Mouse (Mus musculus): ENCODE measurements at regions not wholly inside any gene's neighbourhood (a gene's known extent, or its start where the extent isn't known, plus 50 kb on each side); places are given as distances from the start of the nearest gene placed in this dataset.
"Not testable (repeated sequence)": the region's sequence is repeated elsewhere in the genome, so short reads cannot be mapped to it uniquely, and the experiment has no call there.

- H3K9me3 ChIP-seq (replicated peaks; ENCODE audit: insufficient read depth, low read length); H3K27me3 ChIP-seq (ENCODE audit: control insufficient read depth in 1 of 2, insufficient read depth in 2 of 2, low read length in 2 of 2); H3K79me2 ChIP-seq (ENCODE audit: control insufficient read depth, insufficient read depth, low read length, poor library complexity); H3K9ac ChIP-seq (ENCODE audit: control insufficient read depth, low read depth, low read length, poor library complexity, severe bottlenecking); H3K4me3 ChIP-seq (ENCODE audit: control insufficient read depth in 1 of 2, insufficient read depth in 1 of 2, low read depth in 2 of 2, low read length in 2 of 2); DNase-seq (ENCODE audit: low read depth, low spot score); H3K36me3 ChIP-seq (ENCODE audit: control insufficient read depth in 1 of 2, insufficient read depth in 2 of 2, low read length in 2 of 2); H3K27ac ChIP-seq (ENCODE audit: control insufficient read depth, low read depth, low read length); H3K4me1 ChIP-seq (ENCODE audit: control insufficient read depth in 1 of 2, insufficient read depth in 2 of 2, low read length in 2 of 2): not testable (repeated sequence)
Observed at GRCm38 (mm10) chr4:67459871-67460270, 632.5 kb downstream of the Tlr4 start.

GRCm38 (mm10) chr4:67473034-67473433 is 645.6 kb downstream of the Tlr4 start:
- H3K4me1 ChIP-seq (ENCODE audit: control insufficient read depth in 1 of 2, insufficient read depth in 2 of 2, low read length in 2 of 2): no peaks in the 10 kb centered on the region
- H3K27me3 ChIP-seq (ENCODE audit: control insufficient read depth in 1 of 2, insufficient read depth in 2 of 2, low read length in 2 of 2): no peaks in the 10 kb centered on the region
- no peak for DNase-seq (ENCODE audit: low read depth, low spot score)
- H3K79me2 ChIP-seq (ENCODE audit: control insufficient read depth, insufficient read depth, low read length, poor library complexity): no peaks in the 10 kb centered on the region
- H3K27ac ChIP-seq (ENCODE audit: control insufficient read depth, low read depth, low read length): no peak overlapping the region
- no peak for TF ChIP-seq NRF1 (IDR thresholded peaks at IDR 0.05; ENCODE audit: insufficient read depth, low read depth, low read length, poor library complexity, severe bottlenecking)
- TF ChIP-seq TBP (IDR thresholded peaks at IDR 0.05; ENCODE audit: low read depth, low read length): no peak
- TF ChIP-seq MAFK (IDR thresholded peaks at IDR 0.05; ENCODE audit: borderline replicate concordance, low read depth, low read length): no peak
- TF ChIP-seq ZMIZ1 (IDR thresholded peaks at IDR 0.05; ENCODE audit: low read depth, low read length): no peak
- no peak for TF ChIP-seq USF2 (IDR thresholded peaks at IDR 0.05; ENCODE audit: borderline replicate concordance in 1 of 2, insufficient read depth in 1 of 2, low read depth in 1 of 2, low read length in 2 of 2)
- no peak for TF ChIP-seq MAZ (IDR thresholded peaks at IDR 0.05; ENCODE audit: low read depth, low read length)
- TF ChIP-seq RCOR1 (IDR thresholded peaks at IDR 0.05; ENCODE audit: low read depth, low read length): no peak
- TF ChIP-seq CHD2 (IDR thresholded peaks at IDR 0.05; ENCODE audit: low read length): no peak
- no peak for TF ChIP-seq MEF2A (IDR thresholded peaks at IDR 0.05; ENCODE audit: extremely low read depth, insufficient replicate concordance, low read depth, low read length, poor library complexity, severe bottlenecking)
- no peak for TF ChIP-seq POLR2AphosphoS2 (IDR thresholded peaks at IDR 0.05; ENCODE audit: low read length)
- TF ChIP-seq ZNF384 (IDR thresholded peaks at IDR 0.05; ENCODE audit: low read depth, low read length): no peak
- TF ChIP-seq MYC (IDR thresholded peaks at IDR 0.05; ENCODE audit: low read depth, low read length): no peak
- no peak for TF ChIP-seq SIN3A (IDR thresholded peaks at IDR 0.05; ENCODE audit: low read length)
- TF ChIP-seq BHLHE40 (IDR thresholded peaks at IDR 0.05; ENCODE audit: borderline replicate concordance, low read depth, low read length): no peak
- no peak for TF ChIP-seq TAL1 (IDR thresholded peaks at IDR 0.05; ENCODE audit: low read length)
- no peak for TF ChIP-seq NELFE (IDR thresholded peaks at IDR 0.05; ENCODE audit: low read depth, low read length)
- TF ChIP-seq ETS1 (IDR thresholded peaks at IDR 0.05; ENCODE audit: low read depth, low read length): no peak
- no peak overlapping the region for H3K4me3 ChIP-seq (ENCODE audit: control insufficient read depth in 1 of 2, insufficient read depth in 1 of 2, low read depth in 2 of 2, low read length in 2 of 2)
- H3K9me3 ChIP-seq (replicated peaks; ENCODE audit: insufficient read depth, low read length): no peaks in the 10 kb centered on the region
- H3K36me3 ChIP-seq (ENCODE audit: control insufficient read depth in 1 of 2, insufficient read depth in 2 of 2, low read length in 2 of 2): no peaks in the 10 kb centered on the region
- H3K9ac ChIP-seq (ENCODE audit: control insufficient read depth, low read depth, low read length, poor library complexity, severe bottlenecking): no peak overlapping the region

Measured in MEL (cell line).